Mouse (Mus musculus) left cerebral cortex, postnatal 36 days (tissue): ENCODE results near the gene Gabarapl2. TPM values are rescaled to one million over a fixed set of nuclear protein-coding genes. Genes with fewer than 3 reads are reported as not detected.
"Not testable (repeated sequence)": the region's sequence is repeated elsewhere in the genome, so short reads cannot be mapped to it uniquely, and the experiment has no call there.

Experiments used
- DNase-seq, 2 experiments: peaks; one replicate each; pipeline ENCODE4 v3.0.0; 2021 to 2022; ENCODE audit warnings: low spot score in 2 of 2, mixed read lengths in 1 of 2
- intact Hi-C: fragments of 180-260 bp; cut with DNase I; formaldehyde crosslinking; loops from one replicate; pipeline ENCODE4 v1.15.1; 2025
- total RNA-seq, 2 experiments: library from RNA; stranded (reverse); gene quantifications; 2 replicates each; pipeline ENCODE4 v1.2.3; 2021

Gene Gabarapl2
- total RNA-seq, 2 experiments from 2014 or later = 201 to 216 TPM

DNA sequence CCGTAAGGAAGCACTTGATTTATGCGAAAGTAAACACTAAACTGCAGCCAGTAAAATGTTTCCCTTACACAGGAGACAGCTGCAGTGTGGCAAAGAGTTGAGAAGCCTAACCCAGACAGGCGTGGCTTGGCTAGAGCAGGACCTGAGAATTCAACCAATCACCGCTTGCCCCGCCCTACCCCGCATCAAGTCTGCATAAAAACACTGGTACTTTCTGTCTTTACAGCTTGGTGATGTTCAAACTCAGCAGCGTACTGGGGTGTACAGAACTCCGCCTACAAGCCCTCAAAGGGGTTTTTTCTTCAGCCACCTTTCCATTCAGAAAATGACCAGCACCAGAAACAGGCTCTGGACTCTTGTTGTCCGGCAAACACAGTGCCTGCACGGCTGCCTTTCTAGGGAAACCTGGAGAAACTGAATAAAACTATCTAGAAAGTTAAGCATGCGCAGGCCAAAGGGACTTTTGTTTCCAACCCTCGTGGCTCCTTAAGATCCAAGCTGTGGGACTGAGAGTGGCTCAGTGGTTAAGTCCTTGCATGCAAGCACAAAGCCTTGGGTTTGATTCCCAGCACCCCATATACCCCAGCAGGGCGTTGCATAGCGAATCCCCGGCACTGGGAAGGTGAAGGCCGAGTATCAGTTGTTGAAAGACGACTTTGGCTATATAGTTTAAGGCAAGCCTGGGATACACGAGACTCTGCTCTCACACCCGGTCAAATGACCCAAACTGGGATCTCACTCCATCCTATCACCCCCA is 7.7 kb upstream of the Gabarapl2 start:
- intact Hi-C loops = loop anchor here (5.0 kb wide), 2 partner anchors 55 to 80 kb away; partner anchors contain the start of genes Cfdp1 and Tmem170
- DNase-seq = peak; percentile 19

- peak; percentile 90 for DNase-seq
- intact Hi-C loops = loop anchor here (5.0 kb wide), 2 partner anchors 56 to 81 kb away; partner anchors contain the start of genes Cfdp1 and Tmem170
Observed at GRCm38 (mm10) chr8:111933348-111934076, 7.0 kb upstream of the Gabarapl2 start, which contains the start of gene Tmem231. TSS of gene Tmem231 (minus strand) at chr8:111933881.

DNA sequence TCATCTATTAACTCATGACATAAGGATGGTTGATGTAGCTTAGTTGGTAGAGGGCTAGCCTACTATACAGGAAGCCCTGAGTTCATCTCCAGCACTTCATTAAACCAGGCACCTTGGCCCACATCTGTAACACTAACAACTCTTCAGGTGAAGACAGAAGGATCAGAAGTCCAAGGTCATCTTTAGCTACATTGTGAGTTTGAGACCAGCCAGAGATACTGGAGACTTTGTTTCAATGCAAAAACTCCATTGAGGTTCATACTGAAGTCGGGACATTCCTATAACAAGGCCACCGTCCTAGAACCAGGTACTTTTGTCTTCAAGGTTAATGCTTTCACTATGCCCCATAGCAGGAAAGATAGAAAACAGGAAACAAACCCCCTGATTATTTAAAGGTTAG is 6.3 kb upstream of the Gabarapl2 start:
- intact Hi-C loops = loop anchor here (5.0 kb wide), 2 partner anchors 57 to 82 kb away; partner anchors contain the start of genes Cfdp1 and Tmem170
- DNase-seq = no peak

DNA sequence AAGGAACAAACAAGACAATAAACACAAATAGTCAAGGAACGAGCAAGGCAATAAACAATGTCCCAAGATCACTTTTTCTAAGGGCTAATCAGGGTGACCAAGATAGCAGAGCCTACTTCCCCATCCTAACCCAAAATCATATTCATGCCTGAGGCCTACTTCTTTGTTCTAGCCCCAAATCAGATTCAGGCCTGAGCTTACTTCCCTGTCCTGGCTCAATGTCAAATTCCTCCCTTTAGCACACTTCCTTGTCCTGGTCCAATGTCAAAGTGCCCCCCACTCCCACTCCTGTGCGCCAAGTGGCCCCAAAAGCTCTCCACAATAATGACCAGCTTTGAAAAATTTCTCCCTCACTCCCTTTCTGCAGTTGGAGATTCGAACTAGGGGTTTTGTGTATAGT is 3.3 kb upstream of the Gabarapl2 start:
- DNase-seq = no peak
- intact Hi-C loops = no loop called here

GRCm38 (mm10) chr8:111938076-111938985 is 2.2 kb upstream of the Gabarapl2 start:
- DNase-seq, intact Hi-C loops: not testable (repeated sequence)

DNA sequence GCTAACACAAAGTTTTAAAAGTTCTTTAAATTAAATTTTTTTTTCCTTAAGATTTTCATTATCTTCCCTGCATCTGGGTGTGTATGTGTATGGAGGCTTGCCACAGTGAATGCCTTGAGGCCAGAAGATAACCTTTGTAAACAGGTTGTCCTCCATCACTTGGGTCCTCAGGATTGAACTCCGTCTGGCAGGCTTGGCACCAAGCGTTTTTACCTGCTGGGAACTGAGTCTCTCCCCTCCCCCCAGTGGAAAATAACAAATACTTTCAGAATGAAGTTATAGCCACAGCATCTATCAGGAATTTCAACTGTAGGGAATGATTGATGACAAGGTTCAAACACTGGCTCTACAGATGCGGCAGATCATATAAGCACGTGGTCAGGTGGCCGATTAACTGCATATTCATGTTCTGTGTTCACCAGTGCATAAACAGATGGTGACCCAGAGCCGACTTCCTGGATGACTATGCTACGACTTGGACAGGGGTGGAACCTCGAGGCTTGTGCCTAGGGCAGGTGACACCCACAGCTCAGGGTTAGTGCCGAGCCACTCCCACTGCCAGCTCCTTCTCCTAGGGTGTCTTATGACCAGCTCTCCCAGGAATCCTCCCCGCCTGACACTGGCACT is 874 bp upstream of the Gabarapl2 start:
- intact Hi-C loops = loop anchor here (2.0 kb wide), 1 partner anchor 51 kb away; no protein-coding TSS in a partner anchor
- DNase-seq = peak in 1 of 2 experiments; percentile 12

- no peak for DNase-seq
- intact Hi-C loops = loop anchor here (2.0 kb wide), 1 partner anchor 50 kb away; no protein-coding TSS in a partner anchor
Observed at GRCm38 (mm10) chr8:111941101-111941454, 575 bp downstream of the Gabarapl2 start.

GRCm38 (mm10) chr8:111943544-111943943 is 3.0 kb downstream of the Gabarapl2 start:
- no peak for DNase-seq
- intact Hi-C loops = no loop called here

DNA sequence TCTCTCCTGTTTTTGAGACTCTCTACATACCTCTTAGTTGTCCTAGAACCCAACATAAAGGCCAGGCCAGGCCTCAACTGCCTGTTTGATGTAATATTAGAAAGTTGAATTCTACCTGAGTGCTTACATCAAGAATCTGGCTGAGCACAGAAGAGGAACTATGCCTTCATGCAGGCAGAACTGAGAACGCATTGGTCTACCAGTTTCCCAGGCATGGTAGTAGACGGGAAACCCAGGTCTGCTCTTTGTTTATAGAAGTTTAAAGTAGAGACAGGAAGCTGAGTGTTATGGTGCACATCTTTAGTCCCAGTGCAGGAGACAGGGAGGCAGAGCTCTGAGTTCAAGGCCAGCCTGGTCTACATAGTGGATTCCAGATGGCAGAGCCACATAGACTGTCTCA is 6.6 kb downstream of the Gabarapl2 start:
- intact Hi-C loops = no loop called here
- no peak for DNase-seq

GRCm38 (mm10) chr8:111947954-111948353 is 7.5 kb downstream of the Gabarapl2 start:
- no peak for DNase-seq
- intact Hi-C loops = no loop called here

DNA sequence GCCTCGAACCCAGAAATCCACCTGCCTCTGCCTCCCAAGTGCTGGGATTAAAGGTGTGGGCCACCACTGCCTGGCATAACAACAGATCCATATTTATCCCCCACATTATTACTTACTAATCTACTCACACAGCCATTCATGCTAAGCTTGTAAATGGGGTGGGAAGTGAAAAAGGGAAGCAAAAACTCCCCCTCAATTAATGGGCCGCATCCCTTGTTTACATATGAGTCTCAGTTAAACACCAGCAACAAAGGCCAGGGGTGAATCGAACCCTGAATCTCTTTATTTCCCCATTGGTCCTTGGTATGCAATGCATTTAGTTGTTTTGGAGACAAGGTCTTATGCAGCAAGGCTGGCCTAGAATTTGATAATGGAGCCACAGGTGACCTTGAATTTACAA is 10.3 kb downstream of the Gabarapl2 start:
- no peak for DNase-seq
- intact Hi-C loops = no loop called here

- intact Hi-C loops = no loop called here
Observed at GRCm38 (mm10) chr8:111951317-111951716, 10.8 kb downstream of the Gabarapl2 start.

GRCm38 (mm10) chr8:111951936-111952335 is 11.4 kb downstream of the Gabarapl2 start:
- intact Hi-C loops = no loop called here
- DNase-seq = no peak

More at GRCm38 (mm10) chr8:111951317-111951716, 10.8 kb downstream of the Gabarapl2 start:
- peak; percentile 65 to 69 for DNase-seq

GRCm38 (mm10) chr8:111954844-111955594 is 14.5 kb downstream of the Gabarapl2 start:
- intact Hi-C loops = no loop called here
- no peak for DNase-seq

GRCm38 (mm10) chr8:111955879-111956278 is 15.4 kb downstream of the Gabarapl2 start:
- intact Hi-C loops = no loop called here
- no peak for DNase-seq

DNA sequence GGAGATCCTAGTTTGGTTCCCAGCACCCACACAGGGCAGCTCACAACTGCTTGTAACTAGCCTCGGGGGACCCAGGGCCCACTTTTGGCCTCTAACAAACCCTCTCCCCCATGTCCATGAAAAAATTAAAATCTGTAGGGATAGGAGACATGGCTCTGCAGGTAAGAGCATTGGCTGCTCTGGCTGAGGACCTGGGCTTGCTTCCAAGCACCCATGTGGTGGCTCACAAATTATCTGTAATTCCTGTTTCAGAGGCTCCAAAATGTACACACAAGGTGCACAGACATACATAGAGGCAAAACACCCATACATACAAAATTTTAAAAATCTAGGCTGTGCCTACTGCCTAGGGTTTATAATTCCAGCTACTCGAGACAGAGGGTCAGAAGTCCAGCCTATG is 16.7 kb downstream of the Gabarapl2 start:
- intact Hi-C loops = no loop called here
- no peak for DNase-seq

- intact Hi-C loops = no loop called here
- DNase-seq = no peak
Observed at GRCm38 (mm10) chr8:111960591-111961321, 20.3 kb downstream of the Gabarapl2 start.

- intact Hi-C loops = no loop called here
- no peak for DNase-seq
Observed at GRCm38 (mm10) chr8:111961330-111961729, 20.8 kb downstream of the Gabarapl2 start.
